Mouse (Mus musculus): ENCODE data around the gene Slc12a3. TPM values are rescaled to one million over a fixed set of nuclear protein-coding genes. Genes with fewer than 3 reads are reported as not detected.

Gene Slc12a3
- 0.99 and 1.4 TPM in 2 replicates for polyA plus RNA-seq (2012; rRNA removed)

DNA sequence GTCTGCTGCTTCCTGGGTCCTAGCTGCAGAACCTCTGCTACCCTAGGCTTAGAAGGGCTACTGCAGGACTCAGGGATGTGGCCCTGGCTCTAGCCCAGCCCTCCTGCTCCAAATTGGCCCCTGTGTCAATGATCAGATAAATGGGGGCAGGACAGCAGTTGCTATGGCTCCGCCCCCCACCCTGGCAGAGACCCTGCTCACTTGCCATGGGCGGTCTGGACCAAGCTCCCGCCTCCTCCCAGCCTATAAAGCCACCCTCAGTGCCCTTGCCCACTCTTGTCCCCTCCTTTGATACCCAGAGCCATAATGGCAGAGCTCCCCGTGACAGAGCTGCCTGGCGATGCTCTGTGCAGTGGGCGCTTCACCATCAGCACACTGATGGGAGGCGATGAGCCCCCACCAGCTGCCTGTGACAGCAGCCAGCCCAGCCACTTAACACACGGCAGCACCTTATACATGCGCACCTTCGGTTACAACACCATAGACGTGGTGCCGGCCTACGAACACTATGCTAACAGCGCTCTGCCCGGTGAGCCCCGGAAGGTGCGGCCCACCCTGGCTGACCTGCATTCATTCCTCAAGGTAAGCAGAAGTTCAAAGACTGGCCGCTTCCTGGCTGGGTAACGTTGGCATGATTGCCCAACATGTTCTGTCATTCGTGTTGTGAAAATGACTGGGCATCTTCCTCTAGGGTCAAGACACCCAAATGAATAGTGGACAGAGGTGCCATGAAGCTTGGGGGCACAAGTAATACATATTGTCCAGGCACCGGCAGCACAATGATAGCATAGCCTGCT, at the start of gene Slc12a3:
Gene Slc12a3, plus strand, starts transcription at position 270 of the 797 bp plus-strand sequence.
- Histone ChIP-seq H3K27ac (ENCODE audit: control insufficient read depth, insufficient read depth, low read depth, low read length) (no peak within 1 kb of the TSS), H3K27me3 (ENCODE audit: control insufficient read depth, insufficient read depth, low read length) (no peaks in the 10 kb centered on the region), H3K36me3 (ENCODE audit: control insufficient read depth, insufficient read depth, low read length) (no peaks in the 10 kb centered on the region), H3K4me1 (ENCODE audit: control insufficient read depth, insufficient read depth, low read length) (no peaks in the 10 kb centered on the region), H3K4me3 (ENCODE audit: control insufficient read depth, low read depth, low read length) (no peak within 1 kb of the TSS)
- TF ChIP-seq POLR2A (IDR thresholded peaks at IDR 0.05; ENCODE audit: control insufficient read depth, low read depth, low read length) (no peak), CTCF (IDR thresholded peaks at IDR 0.05; ENCODE audit: control insufficient read depth, insufficient read depth, insufficient replicate concordance, low read depth, low read length) (no peak)

DNA sequence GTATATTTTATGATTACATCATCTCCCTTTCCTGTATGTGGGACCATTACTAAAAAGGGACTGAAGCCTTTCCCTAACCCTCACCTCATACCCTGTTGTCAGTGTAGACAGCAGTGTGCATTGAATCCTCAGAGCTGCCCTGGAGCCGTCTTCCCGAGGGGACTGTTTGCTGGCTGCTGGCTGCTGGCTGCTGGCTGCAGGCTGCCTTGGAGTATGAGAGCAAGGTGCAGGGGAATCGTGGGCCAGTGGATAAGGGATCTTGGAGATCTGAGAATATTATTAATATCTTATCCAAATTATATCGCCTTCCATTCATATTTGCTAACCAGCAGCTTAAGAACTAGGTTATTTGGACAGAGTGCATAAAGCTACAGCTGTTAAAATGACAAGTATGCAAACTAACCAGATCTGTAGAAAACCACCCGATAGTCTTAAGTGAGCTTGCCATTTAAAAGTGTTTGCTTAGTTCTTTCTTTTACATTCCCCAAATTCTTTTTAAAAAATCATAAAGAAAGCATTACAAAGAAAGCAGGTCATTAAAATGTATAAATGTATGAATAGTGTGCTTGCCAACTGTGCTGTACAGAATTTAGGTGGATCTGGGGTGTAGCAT, 48.9 kb upstream of the Slc12a3 start:
- no peaks in the 10 kb centered on the region for H3K27me3 ChIP-seq (ENCODE audit: control insufficient read depth, insufficient read depth, low read length)
- H3K4me1 ChIP-seq (ENCODE audit: control insufficient read depth, insufficient read depth, low read length), result no peaks in the 10 kb centered on the region
- no peaks in the 10 kb centered on the region for H3K36me3 ChIP-seq (ENCODE audit: control insufficient read depth, insufficient read depth, low read length)
- no peak overlapping the region for H3K4me3 ChIP-seq (ENCODE audit: control insufficient read depth, low read depth, low read length)
- TF ChIP-seq POLR2A (IDR thresholded peaks at IDR 0.05; ENCODE audit: control insufficient read depth, low read depth, low read length), result no peak
- no peak for TF ChIP-seq CTCF (IDR thresholded peaks at IDR 0.05; ENCODE audit: control insufficient read depth, insufficient read depth, insufficient replicate concordance, low read depth, low read length)
- no peak overlapping the region for H3K27ac ChIP-seq (ENCODE audit: control insufficient read depth, insufficient read depth, low read depth, low read length)

DNA sequence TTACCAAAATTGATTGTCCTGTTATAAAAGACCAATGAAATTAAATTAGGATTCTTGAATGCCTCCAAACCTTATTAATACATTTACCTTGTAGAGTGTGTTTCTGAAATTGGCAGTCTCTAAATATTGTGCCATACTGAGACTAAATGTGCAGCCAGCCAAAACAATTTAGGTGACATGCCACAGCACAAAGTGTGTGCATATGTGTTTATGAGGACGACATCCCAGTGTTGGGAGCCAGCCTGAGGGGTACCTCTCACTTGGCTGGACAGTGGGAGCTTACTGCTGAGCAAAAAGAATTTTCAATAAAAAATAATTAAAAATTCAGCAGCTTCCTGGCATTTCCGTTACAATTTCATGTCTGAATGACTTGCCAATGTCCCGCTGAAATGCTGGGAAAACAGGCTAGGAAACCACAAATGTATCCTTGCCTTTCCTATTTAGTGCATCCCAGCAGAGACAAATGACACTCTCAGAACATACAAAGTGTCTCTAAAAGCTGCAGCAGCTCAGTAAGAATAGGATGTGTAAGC, 46.5 kb upstream of the Slc12a3 start:
- H3K27me3 ChIP-seq (ENCODE audit: control insufficient read depth, insufficient read depth, low read length), result no peaks in the 10 kb centered on the region
- H3K4me3 ChIP-seq (ENCODE audit: control insufficient read depth, low read depth, low read length), result no peak overlapping the region
- H3K4me1 ChIP-seq (ENCODE audit: control insufficient read depth, insufficient read depth, low read length), result no peaks in the 10 kb centered on the region
- no peak overlapping the region for H3K27ac ChIP-seq (ENCODE audit: control insufficient read depth, insufficient read depth, low read depth, low read length)
- no peak for TF ChIP-seq POLR2A (IDR thresholded peaks at IDR 0.05; ENCODE audit: control insufficient read depth, low read depth, low read length)
- TF ChIP-seq CTCF (IDR thresholded peaks at IDR 0.05; ENCODE audit: control insufficient read depth, insufficient read depth, insufficient replicate concordance, low read depth, low read length), result no peak
- H3K36me3 ChIP-seq (ENCODE audit: control insufficient read depth, insufficient read depth, low read length), result no peaks in the 10 kb centered on the region

DNA sequence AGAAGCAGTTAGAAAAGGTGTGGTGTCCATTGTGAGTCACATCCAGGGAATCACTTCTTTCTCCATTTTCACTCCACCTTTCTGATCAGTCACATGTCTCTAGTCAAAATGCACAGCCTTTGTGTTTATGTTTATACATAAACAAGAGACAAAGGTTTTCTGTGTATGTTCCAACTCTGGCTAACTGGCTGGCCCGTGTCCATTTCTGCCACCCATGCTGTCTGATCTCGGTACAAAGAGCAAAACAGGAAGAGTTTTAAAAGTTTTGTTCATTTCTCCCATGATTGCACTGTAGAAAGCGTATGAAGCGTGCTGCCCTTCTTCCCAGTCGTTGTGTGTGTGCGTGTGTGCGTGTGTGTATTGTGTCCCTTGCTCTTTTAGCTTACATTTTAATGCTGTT, 44.8 kb upstream of the Slc12a3 start:
- Histone ChIP-seq H3K4me1 (ENCODE audit: control insufficient read depth, insufficient read depth, low read length) (no peaks in the 10 kb centered on the region), H3K36me3 (ENCODE audit: control insufficient read depth, insufficient read depth, low read length) (no peaks in the 10 kb centered on the region)

DNA sequence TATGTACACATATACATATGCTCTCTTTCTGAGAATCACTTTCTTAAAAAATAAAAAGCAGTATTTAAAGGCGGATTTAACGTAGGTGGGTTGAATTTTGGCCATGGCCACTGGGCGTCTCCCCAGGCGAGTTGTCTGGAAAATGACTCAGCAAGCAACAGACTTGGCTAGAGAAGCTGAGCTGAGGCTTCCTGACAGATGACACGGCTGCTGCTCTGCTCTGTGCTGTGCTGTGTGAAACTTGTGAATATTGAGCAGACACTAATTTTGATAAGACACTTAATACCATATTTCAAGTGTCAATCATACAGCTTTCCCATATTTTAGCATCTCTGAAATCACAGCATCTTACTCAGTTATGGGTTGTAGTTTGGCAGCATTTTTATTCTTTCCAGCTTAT, 38.4 kb upstream of the Slc12a3 start:
- Histone ChIP-seq H3K4me1 (ENCODE audit: control insufficient read depth, insufficient read depth, low read length) (no peaks in the 10 kb centered on the region), H3K27me3 (ENCODE audit: control insufficient read depth, insufficient read depth, low read length) (no peaks in the 10 kb centered on the region), H3K36me3 (ENCODE audit: control insufficient read depth, insufficient read depth, low read length) (no peaks in the 10 kb centered on the region; the same call in 1 of the 2 replicates), H3K27ac (ENCODE audit: control insufficient read depth, insufficient read depth, low read depth, low read length) (no peak overlapping the region), H3K4me3 (ENCODE audit: control insufficient read depth, low read depth, low read length) (no peak overlapping the region)
- TF ChIP-seq CTCF (IDR thresholded peaks at IDR 0.05; ENCODE audit: control insufficient read depth, insufficient read depth, insufficient replicate concordance, low read depth, low read length) (no peak), POLR2A (IDR thresholded peaks at IDR 0.05; ENCODE audit: control insufficient read depth, low read depth, low read length) (no peak)

More for the DNA sequence above, 44.8 kb upstream of the Slc12a3 start:
- no peak overlapping the region for H3K4me3 ChIP-seq (ENCODE audit: control insufficient read depth, low read depth, low read length)
- H3K27ac ChIP-seq (ENCODE audit: control insufficient read depth, insufficient read depth, low read depth, low read length), result no peak overlapping the region
- no peaks in the 10 kb centered on the region for H3K27me3 ChIP-seq (ENCODE audit: control insufficient read depth, insufficient read depth, low read length)
- TF ChIP-seq CTCF (IDR thresholded peaks at IDR 0.05; ENCODE audit: control insufficient read depth, insufficient read depth, insufficient replicate concordance, low read depth, low read length) (no peak), POLR2A (IDR thresholded peaks at IDR 0.05; ENCODE audit: control insufficient read depth, low read depth, low read length) (no peak)

DNA sequence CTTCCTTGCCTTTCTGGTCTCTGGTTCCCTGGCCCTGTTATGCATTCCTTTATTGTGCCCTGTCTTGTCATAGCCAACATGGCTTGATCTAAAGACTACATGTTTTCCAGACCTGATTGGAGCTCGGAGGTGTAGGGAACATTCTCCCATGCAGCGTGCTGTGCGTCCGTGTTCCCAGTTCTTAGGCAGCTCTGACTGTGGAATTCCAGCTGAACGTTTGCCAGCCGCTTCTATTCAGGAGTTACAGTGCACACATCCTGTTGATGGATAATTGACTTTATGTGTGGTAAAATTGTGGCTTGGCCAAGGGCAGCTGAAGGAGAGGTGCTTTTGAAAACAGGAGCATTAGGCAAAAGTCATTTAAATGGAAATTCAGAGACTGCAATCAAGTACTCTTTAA, 36.9 kb upstream of the Slc12a3 start:
- H3K27ac ChIP-seq (ENCODE audit: control insufficient read depth, insufficient read depth, low read depth, low read length), result no peak overlapping the region
- H3K27me3 ChIP-seq (ENCODE audit: control insufficient read depth, insufficient read depth, low read length), result no peaks in the 10 kb centered on the region
- no peak overlapping the region for H3K4me3 ChIP-seq (ENCODE audit: control insufficient read depth, low read depth, low read length)
- no peaks in the 10 kb centered on the region; the same call in 1 of the 2 replicates for H3K36me3 ChIP-seq (ENCODE audit: control insufficient read depth, insufficient read depth, low read length)
- TF ChIP-seq POLR2A (IDR thresholded peaks at IDR 0.05; ENCODE audit: control insufficient read depth, low read depth, low read length) (no peak), CTCF (IDR thresholded peaks at IDR 0.05; ENCODE audit: control insufficient read depth, insufficient read depth, insufficient replicate concordance, low read depth, low read length) (no peak)
- no peaks in the 10 kb centered on the region for H3K4me1 ChIP-seq (ENCODE audit: control insufficient read depth, insufficient read depth, low read length)

DNA sequence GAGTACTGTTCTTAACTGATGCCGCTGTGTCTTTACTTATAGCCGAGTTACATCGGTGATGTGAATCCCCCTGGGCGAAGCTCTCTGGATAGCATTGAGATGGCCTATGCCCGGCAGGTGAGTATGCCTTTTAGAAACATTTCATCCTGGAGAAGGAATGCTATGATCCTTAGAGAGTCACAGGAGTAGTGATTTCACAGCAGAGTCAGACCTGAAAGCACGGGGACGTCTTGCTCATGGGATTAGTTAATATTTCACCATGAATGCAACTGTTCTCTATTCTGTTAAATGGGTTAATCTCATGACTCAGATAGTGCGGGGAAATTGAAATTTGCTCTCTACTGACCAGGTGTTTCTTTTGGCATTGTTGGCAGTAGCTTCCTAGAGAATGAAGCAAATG, 36.4 kb upstream of the Slc12a3 start:
- Histone ChIP-seq H3K4me1 (ENCODE audit: control insufficient read depth, insufficient read depth, low read length) (no peaks in the 10 kb centered on the region), H3K4me3 (ENCODE audit: control insufficient read depth, low read depth, low read length) (no peak overlapping the region), H3K36me3 (ENCODE audit: control insufficient read depth, insufficient read depth, low read length) (no peaks in the 10 kb centered on the region; the same call in 1 of the 2 replicates), H3K27me3 (ENCODE audit: control insufficient read depth, insufficient read depth, low read length) (no peaks in the 10 kb centered on the region), H3K27ac (ENCODE audit: control insufficient read depth, insufficient read depth, low read depth, low read length) (no peak overlapping the region)
- no peak for TF ChIP-seq POLR2A (IDR thresholded peaks at IDR 0.05; ENCODE audit: control insufficient read depth, low read depth, low read length)
- TF ChIP-seq CTCF (IDR thresholded peaks at IDR 0.05; ENCODE audit: control insufficient read depth, insufficient read depth, insufficient replicate concordance, low read depth, low read length), result no peak

Data from testis, adult 2 months (tissue).